Mouse (Mus musculus): ENCODE data around the gene Bmi1.

The Bmi1 gene

GRCm38 (mm10) chr2:18688286-18688685 lies 11.5 kb downstream of the Bmi1 start:
- peak; percentile 11 for DNase-seq (ENCODE audit: low read depth, low spot score)

GRCm38 (mm10) chr2:18688708-18689063 lies 11.9 kb downstream of the Bmi1 start:
- DNase-seq (ENCODE audit: low read depth, low spot score) = peak; percentile 79

- peak; percentile 72 for DNase-seq (ENCODE audit: low read depth, low spot score)
Observed at GRCm38 (mm10) chr2:18689064-18689921, 12.5 kb downstream of the Bmi1 start.

GRCm38 (mm10) chr2:18690055-18690691 lies 13.4 kb downstream of the Bmi1 start:
- DNase-seq (ENCODE audit: low read depth, low spot score) = peak; percentile 83

- DNase-seq (ENCODE audit: low read depth, low spot score) = no peak
Observed at GRCm38 (mm10) chr2:18690756-18691155, 13.9 kb downstream of the Bmi1 start.

GRCm38 (mm10) chr2:18692031-18692430 lies 15.2 kb downstream of the Bmi1 start:
- DNase-seq (ENCODE audit: low read depth, low spot score) = no peak

GRCm38 (mm10) chr2:18692548-18692947 lies 15.7 kb downstream of the Bmi1 start:
- no peak for DNase-seq (ENCODE audit: low read depth, low spot score)

- no peak for DNase-seq (ENCODE audit: low read depth, low spot score)
Observed at GRCm38 (mm10) chr2:18693491-18693870, 16.7 kb downstream of the Bmi1 start.

- peak; percentile 86 for DNase-seq (ENCODE audit: low read depth, low spot score)
Observed at GRCm38 (mm10) chr2:18693871-18694610, 17.2 kb downstream of the Bmi1 start, which contains the start of gene Spag6. Spag6 (plus strand) TSS chr2:18694032.

GRCm38 (mm10) chr2:18694611-18694950 lies 17.8 kb downstream of the Bmi1 start:
- peak; percentile 54 for DNase-seq (ENCODE audit: low read depth, low spot score)

- DNase-seq (ENCODE audit: low read depth, low spot score) = peak; percentile 16
Observed at GRCm38 (mm10) chr2:18695163-18695562, 18.3 kb downstream of the Bmi1 start.

- no peak for DNase-seq (ENCODE audit: low read depth, low spot score)
Observed at GRCm38 (mm10) chr2:18695629-18696150, 18.9 kb downstream of the Bmi1 start.

- DNase-seq (ENCODE audit: low read depth, low spot score) = peak; percentile 6
Observed at GRCm38 (mm10) chr2:18697591-18698244, 20.9 kb downstream of the Bmi1 start.

GRCm38 (mm10) chr2:18698663-18699385 lies 22.0 kb downstream of the Bmi1 start:
- DNase-seq (ENCODE audit: low read depth, low spot score) = peak; percentile 71

GRCm38 (mm10) chr2:18699401-18699990 lies 22.7 kb downstream of the Bmi1 start:
- no peak for DNase-seq (ENCODE audit: low read depth, low spot score)

GRCm38 (mm10) chr2:18710356-18710755 lies 33.5 kb downstream of the Bmi1 start:
- DNase-seq (ENCODE audit: low read depth, low spot score) = no peak

- DNase-seq (ENCODE audit: low read depth, low spot score) = no peak
Observed at GRCm38 (mm10) chr2:18713071-18713470, 36.3 kb downstream of the Bmi1 start.

GRCm38 (mm10) chr2:18714337-18714736 lies 37.5 kb downstream of the Bmi1 start:
- DNase-seq (ENCODE audit: low read depth, low spot score) = no peak

- no peak for DNase-seq (ENCODE audit: low read depth, low spot score)
Observed at GRCm38 (mm10) chr2:18718521-18718920, 41.7 kb downstream of the Bmi1 start.

GRCm38 (mm10) chr2:18722208-18722830 lies 45.5 kb downstream of the Bmi1 start:
- no peak for DNase-seq (ENCODE audit: low read depth, low spot score)

Data from ZHBTc4 (cell line).